Mouse (Mus musculus) ZHBTc4 (cell line): ENCODE results near the gene Abcb8.

Source experiments
- DNase-seq: peaks from one replicate; pipeline ENCODE4 v3.0.0-alpha.2; 2011; ENCODE audit warnings: low read depth, low spot score

The Abcb8 gene

GRCm38 (mm10) chr5:24455076-24455475 lies 61.6 kb downstream of the Abcb8 start:
- DNase-seq: peak; percentile 50

GRCm38 (mm10) chr5:24455613-24456012 lies 62.1 kb downstream of the Abcb8 start:
- no peak for DNase-seq
